Mouse (Mus musculus) intestine, embryonic 14.5 days (tissue): ENCODE measurements at regions not wholly inside any gene's neighbourhood (a gene's known extent, or its start where the extent isn't known, plus 50 kb on each side); places are given as distances from the start of the nearest gene placed in this dataset.
"Not testable (repeated sequence)": the region's sequence is repeated elsewhere in the genome, so short reads cannot be mapped to it uniquely, and the experiment has no call there.

Experiments used
- ATAC-seq: fragments of 200-750 bp; cut with Nextera tagmentation; replicated peaks from 2 replicates; pipeline ENCODE4 v1.8.0; 2017; ENCODE audit warnings: low read depth, moderate number of reproducible peaks, moderate TSS enrichment, moderate library complexity; ENCODE audit not compliant: low FRiP score, low TSS enrichment
- DNase-seq: peaks from one replicate; pipeline ENCODE4 v3.0.0-alpha.2; 2018; ENCODE audit warnings: low spot score
- H3K27ac ChIP-seq: fragments of 300-500 bp; sonication (generic); 2 replicates; pipeline ENCODE4 v1.5.1; 2014; ENCODE audit warnings: low read depth, mild to moderate bottlenecking, control low read depth
- H3K27me3 ChIP-seq: fragments of 300-500 bp; sonication (generic); replicated peaks from 2 replicates; pipeline ENCODE4 v1.6.1; 2014; ENCODE audit warnings: low read length, control low read depth; ENCODE audit not compliant: control insufficient read depth, insufficient read depth
- H3K36me3 ChIP-seq: fragments of 300-500 bp; sonication (generic); 2 replicates; pipeline ENCODE4 v1.6.1; 2014; ENCODE audit warnings: low read length, control low read depth; ENCODE audit not compliant: control insufficient read depth, insufficient read depth
- H3K4me1 ChIP-seq: fragments of 300-500 bp; sonication (generic); replicated peaks from 2 replicates; pipeline ENCODE4 v1.6.1; 2014; ENCODE audit warnings: low read length, control low read depth, mixed read lengths; ENCODE audit not compliant: control insufficient read depth, insufficient read depth
- H3K4me2 ChIP-seq: fragments of 300-500 bp; sonication (generic); 2 replicates; pipeline ENCODE4 v1.6.1; 2014; ENCODE audit warnings: low read length
- H3K4me3 ChIP-seq: fragments of 300-500 bp; sonication (generic); 2 replicates; pipeline ENCODE4 v1.5.1; 2014; ENCODE audit warnings: low read depth, low read length, control low read depth, mixed read lengths
- H3K9ac ChIP-seq: fragments of 300-500 bp; sonication (generic); 2 replicates; pipeline ENCODE4 v1.6.1; 2014; ENCODE audit warnings: mild to moderate bottlenecking, low read length
- H3K9me3 ChIP-seq: fragments of 300-500 bp; sonication (generic); 2 replicates; pipeline ENCODE4 v1.6.1; 2016; ENCODE audit warnings: low read length, control low read depth; ENCODE audit not compliant: control insufficient read depth
- WGBS: fragments of 180-500 bp; shearing (Covaris S2); extraction: QIAGEN DNeasy Blood & Tissue Kit; methylation state at CpG from one replicate; pipeline ENCODE4 v1.1.7; 2014; 5-methylcytosine and 5-hydroxymethylcytosine counted together

DNA sequence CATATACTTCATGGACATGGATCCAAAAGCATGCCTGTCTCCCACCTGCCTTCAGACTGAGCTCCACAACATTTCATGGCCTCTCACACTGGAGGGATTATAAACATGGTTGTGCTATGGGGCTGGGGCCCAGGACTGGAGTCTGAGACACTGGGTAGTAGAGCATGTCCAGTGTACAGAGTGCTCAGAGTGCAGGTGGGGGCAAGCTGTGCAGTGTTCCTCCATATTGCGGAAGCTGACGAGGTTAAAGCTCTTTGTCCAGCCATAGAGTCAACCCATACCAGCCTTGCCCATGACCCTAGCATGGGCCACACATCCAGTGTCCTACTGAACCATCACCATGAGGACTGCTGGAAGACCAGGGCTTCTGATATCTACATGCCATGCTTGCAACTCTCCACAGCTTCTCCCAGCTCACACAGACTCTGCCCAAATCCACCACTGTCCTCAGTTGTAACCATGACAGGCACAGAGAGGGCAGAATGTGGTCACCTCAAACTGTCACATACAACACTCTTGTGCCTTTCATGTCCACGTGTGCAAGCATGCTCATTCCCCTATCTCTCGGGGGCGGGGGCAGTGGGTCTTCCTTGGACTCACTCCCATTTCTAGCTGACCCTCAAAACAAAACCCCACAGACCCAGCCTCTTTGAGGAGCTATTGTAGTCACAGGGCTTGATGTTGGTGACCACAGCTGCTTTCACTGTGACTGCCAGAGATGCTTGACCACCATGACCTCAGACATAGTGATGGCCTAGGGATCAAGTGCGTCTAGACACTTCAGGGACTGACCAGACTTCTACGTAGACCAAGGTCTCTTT lies 55.9 kb downstream of the Tmem121 start:
- 90% methylated on average over 7 of the region's 7 CpGs for WGBS
- Histone ChIP-seq H3K9ac (no peak overlapping the region), H3K27me3 (no peaks in the 10 kb centered on the region), H3K4me2 (no peak overlapping the region), H3K36me3 (no peaks in the 10 kb centered on the region), H3K4me3 (no peak overlapping the region), H3K27ac (no peak overlapping the region), H3K9me3 (no peaks in the 10 kb centered on the region), H3K4me1 (no peaks in the 10 kb centered on the region)
- no peak for ATAC-seq
- no peak for DNase-seq

DNA sequence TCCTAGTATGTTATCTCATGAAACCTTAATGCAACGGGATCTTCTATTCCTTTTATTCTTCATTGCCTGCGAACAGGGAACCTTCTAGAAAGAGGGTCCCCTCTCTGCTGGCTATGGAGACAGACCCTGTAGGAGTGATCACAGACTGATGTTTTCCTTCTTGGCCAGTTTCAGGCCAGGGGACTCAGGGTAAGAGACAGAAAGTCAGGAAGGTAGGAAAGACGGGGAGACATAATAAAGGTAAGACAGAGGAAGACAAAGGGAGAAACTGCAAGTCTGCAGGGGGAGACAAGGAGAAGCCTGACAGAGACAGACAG lies 56.4 kb downstream of the Tmem121 start:
- Histone ChIP-seq H3K4me3 (no peak overlapping the region), H3K36me3 (no peaks in the 10 kb centered on the region), H3K9me3 (no peaks in the 10 kb centered on the region), H3K9ac (no peak overlapping the region), H3K27me3 (no peaks in the 10 kb centered on the region), H3K27ac (no peak overlapping the region), H3K4me1 (no peaks in the 10 kb centered on the region), H3K4me2 (no peak overlapping the region)
- DNase-seq = no peak
- ATAC-seq = no peak
- 86% methylated on average over 3 of the region's 3 CpGs for WGBS

DNA sequence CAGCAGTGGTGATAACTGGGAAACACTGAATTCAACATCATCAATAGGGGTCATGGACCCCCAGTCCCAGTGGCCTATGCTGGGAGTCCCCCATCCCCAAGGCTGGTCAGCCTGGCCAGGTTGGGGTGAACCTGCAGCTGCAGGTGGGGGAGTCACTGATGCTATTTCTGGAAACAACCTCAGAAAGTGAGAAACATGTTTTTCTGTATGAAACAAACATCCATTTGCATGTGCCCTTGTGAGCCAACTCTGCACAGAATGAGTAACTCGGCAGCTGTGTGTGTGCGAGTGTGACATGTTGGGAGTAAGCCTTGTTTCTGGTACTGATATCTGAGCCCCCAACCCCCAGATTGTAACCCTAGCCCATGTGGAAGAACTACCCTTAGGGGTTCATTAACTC lies 59.0 kb downstream of the Tmem121 start:
- no peak overlapping the region for H3K4me2 ChIP-seq
- H3K9ac ChIP-seq = no peak overlapping the region
- ATAC-seq = no peak
- H3K4me3 ChIP-seq = no peak overlapping the region
- H3K9me3 ChIP-seq = no peaks in the 10 kb centered on the region
- 90% methylated on average over 2 of the region's 2 CpGs for WGBS
- no peak for DNase-seq
- no peaks in the 10 kb centered on the region for H3K36me3 ChIP-seq
- no peaks in the 10 kb centered on the region for H3K27me3 ChIP-seq
- H3K27ac ChIP-seq = no peak overlapping the region
- H3K4me1 ChIP-seq = no peaks in the 10 kb centered on the region

DNA sequence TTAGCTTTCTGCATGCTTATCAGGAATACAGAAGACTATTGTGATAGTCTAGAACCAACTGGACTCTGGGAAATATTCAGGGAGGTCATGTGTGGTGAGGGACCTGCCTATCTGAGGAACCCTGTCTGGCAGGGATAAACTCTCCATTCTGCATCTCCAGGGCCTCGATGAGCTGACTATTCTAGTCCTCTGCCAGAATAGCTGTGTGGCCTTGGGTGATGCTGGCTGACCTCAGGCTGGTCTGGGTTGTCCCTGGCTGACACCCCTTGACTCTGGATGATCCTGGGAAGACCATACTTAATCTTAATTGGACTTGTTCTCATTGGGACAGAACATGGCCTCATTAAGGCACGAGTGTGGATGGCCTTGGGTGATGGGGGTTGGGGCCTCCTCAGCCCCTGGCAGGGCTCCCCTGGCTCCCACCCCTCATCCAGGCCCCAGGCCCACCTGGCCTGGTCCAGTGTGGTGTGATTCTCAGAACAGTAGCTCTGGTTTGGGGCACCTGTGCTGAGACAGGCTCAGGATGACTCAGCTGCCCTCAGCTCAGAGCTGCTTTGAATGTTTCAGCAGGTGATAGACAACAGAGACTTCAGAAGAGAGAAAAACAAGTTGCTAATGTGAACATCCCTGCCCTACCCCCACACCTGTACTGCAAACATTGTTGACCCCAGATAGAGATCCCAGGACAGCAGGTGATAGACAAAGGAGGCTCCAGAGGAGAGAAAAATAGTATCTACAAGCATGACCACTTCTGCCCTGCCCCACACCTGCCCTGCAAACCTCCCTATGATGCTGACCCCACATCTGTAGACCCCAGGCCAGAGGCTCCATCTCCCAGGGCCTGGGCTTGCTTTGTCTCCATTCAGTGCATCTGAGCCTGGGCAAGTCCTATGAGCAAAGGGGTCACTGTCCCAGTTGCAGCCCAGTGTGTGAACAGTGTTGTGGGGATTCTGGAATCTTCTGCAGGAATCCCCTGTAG lies 68.0 kb downstream of the Tmem121 start:
- not testable (repeated sequence) for ATAC-seq

DNA sequence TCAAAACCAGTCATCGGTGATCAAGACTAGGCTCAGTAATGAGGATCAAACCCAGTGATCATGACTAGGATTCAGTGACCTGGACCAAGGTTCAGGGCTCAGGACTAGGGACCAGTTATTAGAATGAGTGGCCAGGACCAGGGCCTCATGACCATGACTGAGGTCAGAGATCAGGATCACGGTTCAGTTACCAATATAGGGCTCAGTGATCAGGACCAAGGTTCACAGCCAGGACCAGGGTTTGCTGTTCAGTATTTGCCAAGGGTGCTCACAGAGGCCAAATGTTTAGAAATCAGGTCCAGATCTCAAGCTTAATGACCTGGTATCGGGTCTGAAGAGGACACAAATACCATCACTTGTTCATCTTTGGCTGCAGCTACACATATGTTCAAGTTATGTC lies 69.6 kb downstream of the Tmem121 start:
- no peaks in the 10 kb centered on the region for H3K4me1 ChIP-seq
- H3K4me3 ChIP-seq = no peak overlapping the region
- no peaks in the 10 kb centered on the region for H3K36me3 ChIP-seq
- H3K9ac ChIP-seq = no peak overlapping the region
- no peak overlapping the region for H3K27ac ChIP-seq
- no peaks in the 10 kb centered on the region for H3K9me3 ChIP-seq
- DNase-seq = no peak
- WGBS = 89% methylated on average over 3 of the region's 3 CpGs
- no peak overlapping the region for H3K4me2 ChIP-seq
- H3K27me3 ChIP-seq = no peaks in the 10 kb centered on the region
- no peak for ATAC-seq

More for the DNA sequence above, 68.0 kb downstream of the Tmem121 start:
- not testable (repeated sequence) for DNase-seq, H3K4me2 ChIP-seq, H3K27me3 ChIP-seq, H3K9me3 ChIP-seq, H3K9ac ChIP-seq, H3K4me1 ChIP-seq, H3K36me3 ChIP-seq, H3K4me3 ChIP-seq, H3K27ac ChIP-seq
- WGBS = 68% methylated on average over 2 of the region's 2 CpGs

DNA sequence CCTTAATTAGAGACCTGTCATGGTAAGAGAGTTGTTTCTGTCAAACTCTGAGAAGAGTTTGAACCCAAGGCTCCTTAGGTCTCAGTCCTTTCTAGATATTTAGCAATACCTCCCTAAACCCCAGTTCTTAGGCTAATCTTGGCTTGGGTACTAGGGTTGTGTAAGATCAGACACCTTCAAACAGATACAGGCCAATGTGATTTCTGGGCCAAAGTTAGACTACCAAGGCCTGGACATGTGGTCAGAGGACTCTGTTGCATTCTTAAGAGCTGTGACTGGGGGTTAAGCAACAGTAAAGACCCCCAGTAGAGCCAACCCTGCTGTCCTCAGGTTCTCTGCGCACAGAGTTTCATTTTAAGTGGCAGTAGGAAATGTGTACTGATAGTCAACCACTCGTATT lies 70.9 kb downstream of the Tmem121 start:
- WGBS = 73% methylated on average over 2 of the region's 2 CpGs
- no peak overlapping the region for H3K4me3 ChIP-seq
- DNase-seq (no peak), ATAC-seq (no peak)
- H3K36me3 ChIP-seq = no peaks in the 10 kb centered on the region
- H3K4me2 ChIP-seq = no peak overlapping the region
- H3K9me3 ChIP-seq = no peaks in the 10 kb centered on the region
- H3K9ac ChIP-seq = no peak overlapping the region
- no peaks in the 10 kb centered on the region for H3K27me3 ChIP-seq
- no peaks in the 10 kb centered on the region for H3K4me1 ChIP-seq
- no peak overlapping the region for H3K27ac ChIP-seq

DNA sequence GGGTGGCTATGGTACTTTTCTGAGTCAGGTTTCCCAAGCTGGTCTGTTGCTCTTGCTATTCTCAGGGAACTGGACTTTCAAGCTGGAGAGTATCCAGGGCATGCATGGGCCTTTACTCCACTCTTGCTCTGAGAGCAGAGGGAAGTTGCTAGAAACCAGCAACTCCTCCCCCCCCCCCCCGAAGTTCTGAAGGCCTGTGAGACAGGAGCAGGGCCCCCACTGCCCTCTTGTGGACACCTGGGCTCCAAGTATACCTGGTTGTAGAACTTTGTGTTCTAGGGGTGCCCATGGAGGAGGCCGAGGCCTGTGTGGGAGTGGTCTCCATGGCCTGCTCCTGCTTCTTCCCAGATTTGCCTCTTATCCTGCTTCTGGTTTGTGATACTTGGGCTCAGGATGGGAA lies 71.5 kb downstream of the Tmem121 start:
- 68% methylated on average over 2 of the region's 2 CpGs for WGBS
- Histone ChIP-seq H3K36me3 (no peaks in the 10 kb centered on the region), H3K4me1 (no peaks in the 10 kb centered on the region), H3K4me3 (no peak overlapping the region), H3K27me3 (no peaks in the 10 kb centered on the region), H3K9me3 (no peaks in the 10 kb centered on the region), H3K9ac (no peak overlapping the region), H3K4me2 (no peak overlapping the region), H3K27ac (no peak overlapping the region)
- no peak for ATAC-seq
- no peak for DNase-seq

DNA sequence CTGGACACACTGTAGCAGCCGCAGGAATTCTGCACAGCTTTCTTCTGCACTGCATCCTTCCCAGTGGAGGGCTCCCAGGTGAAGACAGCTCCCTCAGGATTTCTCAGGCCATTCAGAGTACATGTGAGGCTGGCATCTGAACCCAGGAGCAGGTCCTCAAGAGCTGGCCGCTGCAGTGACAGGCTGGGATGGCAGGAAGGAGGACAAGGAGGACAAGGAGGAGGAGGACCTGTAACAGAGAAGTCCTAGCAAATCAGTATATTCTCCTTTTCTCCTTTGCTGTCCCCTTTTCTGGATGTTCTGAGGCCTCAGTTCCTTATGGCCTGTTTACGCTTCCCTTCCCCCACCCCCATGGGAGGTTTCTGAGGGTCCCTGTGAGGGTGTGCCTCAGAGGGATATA lies 73.7 kb downstream of the Tmem121 start:
- DNase-seq (no peak), ATAC-seq (no peak)
- 78% methylated on average over 3 of the region's 3 CpGs for WGBS
- Histone ChIP-seq H3K4me3 (no peak overlapping the region), H3K27me3 (no peaks in the 10 kb centered on the region), H3K36me3 (no peaks in the 10 kb centered on the region), H3K9ac (no peak overlapping the region), H3K27ac (no peak overlapping the region), H3K4me1 (no peaks in the 10 kb centered on the region), H3K9me3 (no peaks in the 10 kb centered on the region), H3K4me2 (no peak overlapping the region)
